Mouse (Mus musculus): ENCODE results near the gene Copz2. TPM values are rescaled to one million over a fixed set of nuclear protein-coding genes. Genes with fewer than 3 reads are reported as not detected.

Copz2 gene
- polyA plus RNA-seq, 1 experiment, result not detected

DNA sequence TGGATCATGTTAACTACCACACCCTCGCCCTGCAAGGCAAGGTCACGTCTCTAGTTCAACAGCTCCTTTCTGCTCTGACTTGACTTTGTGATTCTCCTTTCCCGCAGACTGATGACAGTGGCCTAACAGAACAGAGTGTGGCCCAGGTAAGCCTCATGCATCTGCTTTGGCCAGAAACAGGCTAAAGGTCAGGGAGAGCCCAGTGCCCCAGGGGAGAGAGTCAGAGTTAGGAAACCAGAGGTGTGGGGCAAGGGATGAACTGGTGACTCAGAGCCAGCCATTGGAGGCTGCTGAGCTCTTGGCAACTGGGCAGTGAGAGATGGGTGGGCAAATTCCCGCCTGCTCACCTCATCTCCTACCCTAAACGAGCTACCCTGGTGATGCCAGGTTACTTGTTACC lies 7.8 kb downstream of the Copz2 start:
- peaks cover 8% of the 10 kb centered on the region for H3K4me1 ChIP-seq (ENCODE audit: control insufficient read depth, insufficient read depth, low read length)
- no peak overlapping the region for H3K4me3 ChIP-seq (ENCODE audit: insufficient read depth, low read depth, low read length)
- no peak overlapping the region for H3K27ac ChIP-seq (ENCODE audit: insufficient read depth, low read depth, low read length)
- TF ChIP-seq POLR2A (IDR thresholded peaks at IDR 0.05; ENCODE audit: insufficient read depth, low read depth, low read length) (no peak), CTCF (IDR thresholded peaks at IDR 0.05; ENCODE audit: insufficient read depth, low read depth, low read length) (no peak)
- 84% methylated on average over 5 of the region's 5 CpGs for WGBS

DNA sequence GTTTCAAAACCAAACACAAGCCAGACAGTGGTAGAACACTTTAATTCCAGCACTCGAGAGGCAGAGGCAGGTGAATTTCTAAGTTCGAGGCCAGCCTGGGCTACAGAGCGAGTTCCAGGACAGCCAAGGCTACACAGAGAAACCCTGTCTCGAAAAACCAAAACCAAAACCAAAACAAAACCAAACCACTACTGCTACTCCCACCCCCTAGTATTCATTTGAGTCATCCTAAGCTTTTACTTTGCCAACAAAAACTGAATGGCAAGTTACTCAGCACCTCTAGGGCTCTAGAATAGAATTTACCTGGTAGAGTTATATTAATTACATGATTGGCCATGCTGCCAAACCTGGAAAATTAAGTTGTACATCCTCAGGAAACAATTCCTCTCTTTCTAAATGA lies 10.0 kb downstream of the Copz2 start:
- WGBS, result 96% methylated on average over 4 of the region's 4 CpGs

DNA sequence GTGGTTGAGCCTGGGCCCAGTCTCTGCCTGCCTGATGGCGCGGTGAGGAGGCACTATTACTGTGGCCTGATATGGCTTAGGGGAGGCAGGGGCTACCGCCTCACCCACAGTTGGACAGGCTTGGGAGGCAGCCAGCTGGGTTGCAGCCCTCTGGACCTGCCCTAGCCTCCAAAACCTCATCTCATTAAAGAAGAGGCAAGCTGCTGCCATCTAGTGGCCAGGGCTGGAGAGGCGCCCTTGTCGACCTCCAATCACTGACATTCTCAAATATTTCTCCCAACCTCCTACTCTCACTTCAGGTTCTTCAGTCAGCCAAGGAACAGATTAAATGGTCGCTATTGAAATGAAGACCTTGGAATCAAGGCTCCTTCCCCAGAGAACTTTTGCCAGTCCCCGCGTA lies 10.9 kb downstream of the Copz2 start:
- Histone ChIP-seq H3K27ac (ENCODE audit: insufficient read depth, low read depth, low read length) (no peak overlapping the region), H3K4me3 (ENCODE audit: insufficient read depth, low read depth, low read length) (no peak overlapping the region)
- TF ChIP-seq POLR2A (IDR thresholded peaks at IDR 0.05; ENCODE audit: insufficient read depth, low read depth, low read length) (no peak), CTCF (IDR thresholded peaks at IDR 0.05; ENCODE audit: insufficient read depth, low read depth, low read length) (peak; percentile 75)

More for the DNA sequence above, 10.0 kb downstream of the Copz2 start:
- TF ChIP-seq POLR2A (IDR thresholded peaks at IDR 0.05; ENCODE audit: insufficient read depth, low read depth, low read length), result no peak
- TF ChIP-seq CTCF (IDR thresholded peaks at IDR 0.05; ENCODE audit: insufficient read depth, low read depth, low read length), result no peak
- H3K27ac ChIP-seq (ENCODE audit: insufficient read depth, low read depth, low read length), result no peak overlapping the region
- peaks cover 20% of the 10 kb centered on the region for H3K4me1 ChIP-seq (ENCODE audit: control insufficient read depth, insufficient read depth, low read length)
- H3K4me3 ChIP-seq (ENCODE audit: insufficient read depth, low read depth, low read length), result no peak overlapping the region

DNA sequence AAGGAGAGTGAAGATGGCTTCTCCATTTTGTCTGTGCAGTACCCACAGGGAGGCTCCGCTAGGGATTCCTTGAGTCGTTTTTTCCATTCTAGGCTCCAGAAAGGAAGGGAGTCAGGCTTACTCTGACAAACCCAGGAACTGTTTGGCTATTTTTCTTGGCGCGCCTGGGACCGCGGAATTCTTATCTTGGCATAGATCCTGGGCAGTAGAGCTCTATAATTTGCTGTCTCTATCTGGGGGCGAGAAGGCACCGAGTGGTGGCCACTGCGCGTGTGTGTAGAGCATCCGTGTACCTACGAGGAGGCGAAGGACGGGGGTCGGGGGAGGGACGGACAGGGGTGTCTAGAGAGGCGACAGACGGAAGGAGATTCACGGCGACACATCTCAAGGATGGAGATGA lies 11.8 kb downstream of the Copz2 start:
- peak overlapping the region; percentile 47 for H3K4me3 ChIP-seq (ENCODE audit: insufficient read depth, low read depth, low read length)
- peaks cover 20% of the 10 kb centered on the region for H3K4me1 ChIP-seq (ENCODE audit: control insufficient read depth, insufficient read depth, low read length)
- no peak overlapping the region for H3K27ac ChIP-seq (ENCODE audit: insufficient read depth, low read depth, low read length)
- TF ChIP-seq POLR2A (IDR thresholded peaks at IDR 0.05; ENCODE audit: insufficient read depth, low read depth, low read length) (no peak), CTCF (IDR thresholded peaks at IDR 0.05; ENCODE audit: insufficient read depth, low read depth, low read length) (no peak)
- WGBS, result under 1% methylated on average over 20 of the region's 20 CpGs

More for the DNA sequence above, 10.9 kb downstream of the Copz2 start:
- 12% methylated on average over 8 of the region's 8 CpGs for WGBS
- peaks cover 20% of the 10 kb centered on the region for H3K4me1 ChIP-seq (ENCODE audit: control insufficient read depth, insufficient read depth, low read length)

DNA sequence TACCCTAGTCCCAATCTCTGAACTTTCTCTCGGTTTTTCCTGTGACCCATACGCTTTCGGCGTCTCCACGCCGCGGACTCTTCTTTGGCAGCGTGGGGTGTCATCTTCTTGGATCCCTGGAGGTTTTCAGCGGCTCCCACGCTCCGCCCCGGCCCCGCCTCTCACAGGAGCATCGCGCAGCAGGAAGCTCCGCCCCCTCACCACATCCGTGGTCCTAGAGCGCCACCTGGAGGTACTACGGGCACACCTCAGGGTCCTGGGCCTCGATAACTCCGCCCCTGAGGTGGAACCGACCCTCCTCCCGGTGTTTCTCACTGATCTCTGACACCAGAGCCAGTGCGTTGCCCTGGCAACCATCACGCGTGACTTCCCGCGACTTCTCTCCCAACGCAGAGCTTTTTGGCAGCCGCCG lies 12.2 kb downstream of the Copz2 start:
- under 1% methylated on average over 31 of the region's 31 CpGs for WGBS
- TF ChIP-seq POLR2A (IDR thresholded peaks at IDR 0.05; ENCODE audit: insufficient read depth, low read depth, low read length) (no peak), CTCF (IDR thresholded peaks at IDR 0.05; ENCODE audit: insufficient read depth, low read depth, low read length) (peak; percentile 97)
- Histone ChIP-seq H3K4me3 (ENCODE audit: insufficient read depth, low read depth, low read length) (peak overlapping the region; percentile 47), H3K27ac (ENCODE audit: insufficient read depth, low read depth, low read length) (no peak overlapping the region), H3K4me1 (ENCODE audit: control insufficient read depth, insufficient read depth, low read length) (peaks cover 20% of the 10 kb centered on the region)

DNA sequence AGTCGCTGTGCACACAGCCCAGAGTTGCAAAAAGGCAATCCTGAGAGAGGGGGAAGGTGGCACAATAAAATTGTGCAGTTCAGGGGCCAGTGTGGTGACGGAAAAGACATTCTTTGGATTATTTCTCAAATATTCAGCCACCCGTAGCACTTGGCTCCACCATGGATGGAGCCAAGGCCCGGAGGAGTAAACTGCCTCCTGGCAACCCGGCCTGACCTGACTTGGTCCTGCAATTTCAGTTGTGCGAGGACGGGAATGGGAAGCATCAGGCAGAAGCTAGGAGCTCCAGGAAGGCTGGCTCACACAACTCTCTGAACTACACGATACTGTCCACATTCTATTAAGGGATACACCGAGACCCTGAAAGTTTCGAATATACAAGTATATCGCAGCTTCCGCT lies 12.9 kb downstream of the Copz2 start:
- no peak overlapping the region for H3K27ac ChIP-seq (ENCODE audit: insufficient read depth, low read depth, low read length)
- 41% methylated on average over 12 of the region's 12 CpGs for WGBS
- H3K4me3 ChIP-seq (ENCODE audit: insufficient read depth, low read depth, low read length), result no peak overlapping the region
- TF ChIP-seq CTCF (IDR thresholded peaks at IDR 0.05; ENCODE audit: insufficient read depth, low read depth, low read length) (no peak), POLR2A (IDR thresholded peaks at IDR 0.05; ENCODE audit: insufficient read depth, low read depth, low read length) (no peak)
- peaks cover 20% of the 10 kb centered on the region for H3K4me1 ChIP-seq (ENCODE audit: control insufficient read depth, insufficient read depth, low read length)

DNA sequence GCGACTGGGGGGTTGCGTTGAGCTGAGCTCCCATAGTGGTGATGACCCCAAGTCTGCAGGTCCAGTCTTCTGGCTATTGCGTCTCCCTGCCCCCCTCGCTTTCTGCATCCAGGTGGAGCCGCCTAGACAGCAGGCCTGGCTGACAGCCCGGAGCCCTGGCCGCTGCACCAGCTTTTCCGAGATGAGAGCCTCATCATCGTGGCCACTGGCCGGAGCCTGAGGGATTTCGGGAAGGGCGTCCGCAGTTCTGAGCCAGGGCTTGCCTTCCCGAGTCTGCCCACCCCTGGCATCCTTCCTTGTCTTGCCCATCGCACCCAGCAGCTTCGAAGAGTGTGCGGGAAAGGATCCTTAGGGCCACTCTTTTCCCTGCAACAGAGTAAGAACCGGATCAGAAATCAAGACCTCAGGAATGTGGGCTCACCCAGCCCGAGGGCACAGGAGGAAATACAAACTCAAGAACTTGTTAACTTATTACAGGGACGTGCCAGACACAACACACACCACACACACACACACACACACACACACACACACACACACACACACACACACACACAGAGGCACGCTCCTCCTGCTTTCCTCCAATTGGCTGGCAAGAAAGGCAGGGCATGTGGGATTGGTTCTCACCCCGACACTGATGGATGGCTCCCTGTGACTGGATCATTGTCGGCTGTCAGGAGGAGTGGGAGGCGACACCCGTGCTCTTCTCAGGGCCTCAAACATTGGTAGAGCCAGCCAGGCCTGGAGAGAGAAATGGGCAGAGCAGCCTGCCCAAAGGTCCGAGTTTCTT lies 13.7 kb downstream of the Copz2 start:
- no peak overlapping the region for H3K4me3 ChIP-seq (ENCODE audit: insufficient read depth, low read depth, low read length)
- TF ChIP-seq CTCF (IDR thresholded peaks at IDR 0.05; ENCODE audit: insufficient read depth, low read depth, low read length), result no peak
- no peak for TF ChIP-seq POLR2A (IDR thresholded peaks at IDR 0.05; ENCODE audit: insufficient read depth, low read depth, low read length)
- no peak overlapping the region for H3K27ac ChIP-seq (ENCODE audit: insufficient read depth, low read depth, low read length)
- peaks cover 20% of the 10 kb centered on the region for H3K4me1 ChIP-seq (ENCODE audit: control insufficient read depth, insufficient read depth, low read length)
- 31% methylated on average over 26 of the region's 26 CpGs for WGBS

DNA sequence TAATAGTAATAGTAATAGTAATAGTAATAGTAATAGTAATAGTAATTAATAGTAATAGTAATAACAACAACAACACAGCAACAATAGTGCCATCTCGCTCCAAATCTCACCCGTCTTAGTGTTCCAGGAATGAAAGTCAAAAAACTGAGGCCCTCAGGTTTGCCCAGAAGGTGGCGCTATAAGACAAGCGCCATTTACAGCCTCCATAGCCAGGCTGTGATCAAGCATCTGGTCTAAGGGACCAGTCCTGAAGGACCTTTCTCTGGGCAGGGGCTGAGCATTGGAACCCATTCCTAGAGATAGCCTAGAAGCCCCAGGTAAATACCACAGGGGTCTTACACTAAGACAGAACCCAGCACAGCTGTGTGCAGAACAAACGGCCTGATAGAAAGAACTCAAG lies 17.5 kb downstream of the Copz2 start:
- H3K4me1 ChIP-seq (ENCODE audit: control insufficient read depth, insufficient read depth, low read length), result peaks cover 13% of the 10 kb centered on the region
- TF ChIP-seq POLR2A (IDR thresholded peaks at IDR 0.05; ENCODE audit: insufficient read depth, low read depth, low read length) (no peak), CTCF (IDR thresholded peaks at IDR 0.05; ENCODE audit: insufficient read depth, low read depth, low read length) (0 out of 2 replicates have a peak, but pooled peaks have one; percentile 38)
- no peak overlapping the region for H3K4me3 ChIP-seq (ENCODE audit: insufficient read depth, low read depth, low read length)
- no peak overlapping the region for H3K27ac ChIP-seq (ENCODE audit: insufficient read depth, low read depth, low read length)
- WGBS, result 10% methylated on average over 5 of the region's 5 CpGs

All from olfactory bulb, adult 2 months (tissue).